Mouse (Mus musculus) urinary bladder, adult 18-20 months (tissue): ENCODE results near the gene Rgs12.

Experiments
- DNase-seq, 2 experiments: peaks; one replicate each; pipeline ENCODE4 v3.0.0; 2022; ENCODE audit warnings: low spot score in 2 of 2, mixed read lengths in 2 of 2

Gene Rgs12

DNA sequence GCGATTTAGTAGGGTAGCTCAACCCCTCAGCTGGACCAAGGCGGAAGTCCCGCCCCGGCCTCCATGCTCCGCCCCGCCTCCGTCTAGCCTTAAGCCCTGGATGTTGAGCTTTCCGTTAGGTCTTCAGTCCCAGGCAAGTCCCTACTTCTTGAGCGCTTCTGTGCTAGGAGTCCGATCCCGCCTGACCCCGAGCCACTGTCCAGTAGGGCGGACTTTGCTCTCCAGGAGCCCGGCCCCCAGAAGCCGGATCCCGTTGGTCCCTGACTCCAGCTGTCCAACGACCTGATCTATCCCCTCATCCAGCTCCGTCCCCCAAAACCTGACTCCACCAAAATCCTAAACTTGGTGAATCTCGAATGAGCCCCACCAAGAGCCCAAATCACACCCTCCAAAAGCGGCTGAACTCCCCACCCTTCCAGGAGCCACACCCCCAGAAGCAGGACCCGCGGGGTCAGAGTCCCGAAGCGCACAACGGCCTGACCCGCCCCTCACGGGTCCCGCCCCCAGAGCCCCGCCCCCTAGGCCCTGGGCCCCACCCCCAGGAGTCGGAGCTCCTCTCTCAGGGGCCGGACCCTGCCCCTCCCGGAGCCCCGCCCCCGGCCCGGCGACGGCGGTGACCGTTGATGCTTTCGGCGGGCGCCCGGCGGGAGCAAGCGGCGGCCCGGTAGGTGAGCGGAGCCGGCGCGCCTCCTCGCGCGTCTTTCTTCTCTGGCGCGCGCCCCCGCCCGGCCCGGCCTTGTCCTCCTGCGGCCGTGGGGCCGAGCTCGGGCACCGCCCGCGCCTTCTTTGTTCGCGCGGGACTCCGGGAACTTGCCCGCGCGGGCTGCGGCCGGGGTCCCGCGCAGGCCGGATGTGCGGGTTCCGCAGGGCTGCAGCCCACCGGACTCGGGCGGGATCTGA lies at the start of gene Rgs12:
Gene Rgs12, plus strand, starts transcription at position 585 of the 900 bp plus-strand sequence.
- DNase-seq, result peak; percentile 76 to 79

DNA sequence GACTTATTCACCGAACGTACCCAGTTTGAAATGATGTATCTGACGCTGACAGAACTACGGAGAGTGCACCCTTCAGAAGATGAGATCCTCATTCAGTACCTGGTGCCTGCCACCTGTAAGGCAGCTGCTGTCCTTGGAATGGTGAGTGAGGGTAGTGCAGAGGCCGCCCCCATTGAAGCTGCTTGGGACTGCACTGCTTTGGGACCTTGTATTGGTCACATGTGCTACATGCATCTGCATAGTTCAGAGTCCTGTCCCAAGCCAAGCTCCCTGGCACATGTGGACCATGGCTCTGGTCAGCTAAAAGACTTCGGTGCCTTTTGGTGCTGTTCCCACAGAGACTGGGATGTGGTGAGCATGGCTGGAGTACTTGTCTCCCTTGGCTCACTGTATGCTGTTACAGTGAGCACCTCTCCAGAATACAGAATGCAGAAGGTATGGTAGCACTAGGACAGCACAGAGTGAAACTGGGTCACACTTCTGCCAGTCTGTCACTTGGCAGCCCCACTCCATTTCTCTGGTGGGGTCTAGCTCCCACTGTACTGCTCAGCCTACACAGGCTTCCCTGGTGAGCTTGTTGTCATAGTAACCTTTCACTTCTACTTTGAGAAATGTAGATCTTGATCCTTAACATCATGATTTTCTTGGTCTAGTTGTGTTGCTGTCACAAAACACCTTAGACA lies 49.3 kb upstream of the Rgs12 start:
- no peak for DNase-seq

DNA sequence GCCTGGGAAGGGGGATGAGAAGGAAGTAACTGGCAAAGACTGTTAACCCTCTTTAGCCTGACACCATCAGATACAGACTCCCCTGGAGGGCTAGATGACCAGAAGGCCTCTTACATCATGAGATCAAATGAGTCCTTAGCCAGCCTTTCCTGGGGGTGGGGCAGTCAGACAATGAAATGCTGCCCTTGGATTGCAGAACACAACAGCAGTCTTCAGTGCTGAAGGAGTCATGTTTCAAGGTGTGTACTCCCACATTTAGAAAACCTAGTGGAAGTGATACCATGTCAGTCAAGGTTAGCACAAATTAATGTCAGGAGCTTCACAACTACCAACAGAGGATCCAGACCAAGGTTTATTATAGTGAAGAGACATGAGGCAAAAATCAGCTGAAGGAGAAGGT lies 46.9 kb upstream of the Rgs12 start:
- no peak for DNase-seq

DNA sequence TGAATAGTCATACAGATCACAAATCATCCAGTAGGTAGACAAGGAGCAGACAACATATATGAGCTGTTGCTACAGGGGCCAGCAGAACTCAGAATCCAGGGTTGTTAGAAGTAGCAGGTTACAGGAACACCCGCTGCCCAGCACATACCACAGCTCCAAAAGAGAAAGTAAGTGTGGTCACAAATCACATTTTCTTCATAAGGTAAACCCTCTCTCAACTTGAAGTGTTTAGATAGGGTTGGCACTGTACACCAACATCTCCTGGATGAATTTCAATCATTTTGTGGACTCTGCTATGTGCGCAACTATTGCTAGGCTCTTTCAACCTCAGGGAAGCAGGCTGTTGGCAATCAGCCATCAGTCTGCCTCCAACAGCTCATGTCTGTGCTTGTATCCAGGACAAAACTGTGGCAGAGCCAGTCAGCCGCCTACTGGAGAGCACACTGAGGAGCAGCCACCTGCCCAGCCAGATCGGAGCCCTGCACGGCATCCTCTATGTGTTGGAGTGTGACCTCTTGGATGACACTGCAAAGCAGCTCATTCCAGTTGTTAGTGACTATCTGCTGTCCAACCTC lies 46.3 kb upstream of the Rgs12 start:
- DNase-seq, result peak; percentile 35 to 68

DNA sequence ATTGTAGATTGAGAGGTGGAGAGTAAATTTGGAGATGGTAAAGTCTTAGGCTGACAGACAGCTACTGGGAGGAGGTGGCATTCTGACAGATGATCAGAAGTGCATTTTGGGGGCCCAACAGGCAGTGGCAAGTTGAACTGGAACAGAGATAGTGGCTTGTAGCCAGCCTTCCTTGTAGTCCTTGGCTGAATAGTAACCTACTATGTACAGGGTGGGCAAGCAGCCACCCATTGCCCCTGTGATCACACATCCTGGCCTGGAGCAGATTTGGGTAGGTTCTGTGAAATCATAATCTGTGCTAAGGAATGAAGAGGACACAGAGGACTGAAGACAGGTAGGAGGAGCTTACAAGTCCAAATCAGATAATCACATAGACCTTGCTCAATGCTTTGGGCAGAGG lies 44.8 kb upstream of the Rgs12 start:
- no peak for DNase-seq

DNA sequence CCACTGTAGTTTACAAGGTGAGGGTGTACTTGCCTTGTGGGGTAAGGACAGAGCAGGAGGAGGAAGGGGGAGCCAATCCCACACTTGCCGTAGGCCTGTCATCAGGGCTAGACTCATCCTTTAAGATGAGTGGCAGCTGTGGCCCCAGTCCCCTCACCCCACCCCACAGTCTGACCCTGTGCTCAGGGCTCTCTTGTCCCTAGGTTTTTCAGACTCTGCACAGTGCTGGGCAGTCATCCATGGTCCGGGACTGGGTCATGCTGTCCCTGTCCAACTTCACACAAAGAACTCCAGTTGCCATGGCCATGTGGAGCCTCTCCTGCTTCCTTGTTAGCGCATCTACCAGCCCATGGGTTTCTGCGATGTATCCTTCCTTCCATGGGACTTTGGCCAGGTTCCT lies 42.0 kb upstream of the Rgs12 start:
- DNase-seq, result no peak

DNA sequence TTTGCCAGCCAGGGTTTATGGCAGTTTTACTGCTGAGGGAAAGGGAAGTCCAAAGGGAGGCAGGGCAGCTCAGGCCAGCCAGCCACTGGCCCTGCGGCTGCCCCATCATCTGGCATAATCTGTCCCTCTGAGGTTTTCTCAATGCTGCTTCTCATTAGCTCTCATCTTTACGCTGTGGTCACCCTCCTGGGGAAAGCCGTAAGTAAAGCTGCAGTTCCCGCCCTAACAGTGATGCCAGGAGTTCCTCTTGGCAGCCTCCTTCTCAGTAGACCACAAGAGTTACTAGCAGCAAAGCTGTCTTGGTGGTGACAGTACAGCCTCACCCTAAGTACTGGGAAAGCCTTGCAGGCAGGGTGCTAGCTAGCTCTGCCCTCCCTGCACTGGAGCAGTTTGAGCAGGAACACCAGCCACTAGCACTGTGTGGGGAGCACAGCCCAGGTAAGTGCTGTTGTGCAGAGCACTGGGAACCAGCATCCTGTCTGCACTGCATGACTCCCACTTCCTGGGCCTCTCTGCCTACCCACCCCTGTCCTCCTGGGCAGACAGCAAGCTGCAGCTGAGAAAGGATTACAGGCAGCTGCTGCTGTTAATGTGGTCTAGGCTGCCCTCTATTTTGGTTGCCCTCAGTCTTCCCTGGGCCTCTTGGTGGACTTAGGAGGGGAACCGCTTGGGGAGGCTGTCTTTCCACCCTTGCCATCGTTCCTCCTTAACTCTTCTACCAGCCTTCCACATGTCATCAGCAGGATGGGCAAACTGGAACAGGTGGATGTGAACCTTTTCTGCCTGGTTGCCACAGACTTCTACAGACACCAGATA lies 41.1 kb upstream of the Rgs12 start, which contains the start of gene Msantd1:
Gene Msantd1, plus strand, starts transcription at position 103 of the 816 bp plus-strand sequence.
- DNase-seq, result peak in 1 of 2 experiments; percentile 13

DNA sequence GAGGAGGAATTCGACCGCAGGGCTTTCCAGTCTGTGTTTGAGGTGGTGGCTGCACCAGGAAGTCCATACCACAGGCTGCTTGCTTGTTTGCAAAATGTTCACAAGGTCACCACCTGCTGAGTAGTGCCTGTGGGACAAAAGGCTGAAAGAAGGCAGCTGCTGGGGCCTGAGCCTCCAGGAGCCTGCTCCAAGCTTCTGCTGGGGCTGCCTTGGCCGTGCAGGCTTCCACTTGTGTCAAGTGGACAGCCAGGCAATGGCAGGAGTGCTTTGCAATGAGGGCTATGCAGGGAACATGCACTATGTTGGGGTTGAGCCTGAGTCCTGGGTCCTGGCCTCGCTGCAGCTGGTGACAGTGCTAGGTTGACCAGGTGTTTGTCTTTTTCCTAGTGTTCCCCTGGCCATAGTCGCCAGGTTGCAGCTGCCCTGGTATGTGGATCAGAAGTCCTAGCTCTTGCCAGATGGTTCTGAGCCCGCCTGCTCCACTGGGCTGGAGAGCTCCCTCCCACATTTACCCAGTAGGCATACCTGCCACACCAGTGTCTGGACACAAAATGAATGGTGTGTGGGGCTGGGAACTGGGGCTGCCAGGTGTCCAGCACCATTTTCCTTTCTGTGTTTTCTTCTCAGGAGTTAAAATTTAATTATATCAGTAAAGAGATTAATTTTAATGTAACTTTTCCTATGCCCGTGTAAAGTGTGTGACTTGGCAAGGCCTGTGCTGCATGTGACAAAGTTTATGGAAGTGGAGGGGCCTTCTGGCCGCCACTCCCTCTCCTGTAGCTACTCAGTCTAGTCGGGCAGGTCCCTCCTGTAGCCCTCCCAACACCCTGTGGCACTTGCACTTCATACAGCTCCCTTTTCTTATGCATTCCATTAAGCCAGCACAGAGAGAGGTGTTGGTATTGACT lies 40.3 kb upstream of the Rgs12 start:
- DNase-seq, result peak; percentile 18 to 39

DNA sequence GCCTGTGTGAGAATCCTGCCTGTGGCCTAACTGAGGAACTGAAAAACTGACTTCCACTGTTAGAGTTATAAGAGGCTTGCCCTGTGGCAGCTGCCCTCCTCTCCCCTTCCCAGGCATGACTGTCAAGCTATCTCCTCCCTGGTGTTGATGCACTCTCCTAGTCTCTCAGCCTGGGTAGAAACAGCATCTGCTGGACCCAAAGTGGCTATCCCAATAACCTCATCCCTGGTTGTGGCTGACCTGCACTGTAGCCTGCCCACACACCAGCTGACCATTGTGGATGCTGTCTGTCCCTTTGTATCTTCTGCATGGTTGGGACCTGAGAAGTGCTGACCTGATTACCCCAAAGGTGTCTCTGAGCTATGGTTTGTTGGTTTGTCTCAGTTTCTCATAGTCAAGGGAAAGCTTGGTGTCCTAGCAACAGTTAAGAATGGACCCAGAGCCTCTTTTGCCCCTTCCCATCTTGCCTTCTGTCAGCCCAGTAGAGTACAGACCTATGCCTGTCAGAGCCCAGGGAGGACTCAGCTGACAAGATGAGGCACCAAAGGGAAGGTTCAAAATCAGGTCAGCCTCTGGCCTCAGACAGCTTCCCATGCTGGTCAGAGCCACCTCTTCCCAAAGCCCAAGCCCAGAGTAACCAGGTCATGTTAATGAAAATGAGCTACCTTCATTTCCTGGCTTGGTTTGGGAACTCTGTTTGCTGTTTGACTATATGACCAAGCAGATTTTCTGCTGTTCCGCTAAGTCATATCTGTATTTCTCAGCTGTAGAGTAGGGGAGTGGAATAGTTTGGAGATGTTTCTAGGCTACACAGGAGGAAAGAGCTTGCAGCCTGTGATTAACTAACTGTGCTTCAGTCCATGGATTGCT lies 39.4 kb upstream of the Rgs12 start:
- no peak for DNase-seq

DNA sequence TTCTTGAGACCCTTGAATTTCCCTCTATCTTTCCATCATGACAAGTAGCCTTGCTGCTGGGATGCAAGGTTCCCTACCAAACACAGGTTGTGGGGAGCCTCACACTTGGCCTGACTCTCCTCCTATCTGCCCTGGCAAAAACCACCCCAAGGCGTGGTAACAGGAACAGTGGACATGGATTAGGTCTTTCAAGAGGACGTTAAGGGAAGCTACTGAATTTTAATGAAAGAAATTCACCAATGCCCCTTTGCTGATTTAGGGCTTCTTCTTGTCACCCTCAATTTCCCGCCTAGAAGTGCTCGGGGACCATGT lies 38.8 kb upstream of the Rgs12 start:
- DNase-seq, result no peak

DNA sequence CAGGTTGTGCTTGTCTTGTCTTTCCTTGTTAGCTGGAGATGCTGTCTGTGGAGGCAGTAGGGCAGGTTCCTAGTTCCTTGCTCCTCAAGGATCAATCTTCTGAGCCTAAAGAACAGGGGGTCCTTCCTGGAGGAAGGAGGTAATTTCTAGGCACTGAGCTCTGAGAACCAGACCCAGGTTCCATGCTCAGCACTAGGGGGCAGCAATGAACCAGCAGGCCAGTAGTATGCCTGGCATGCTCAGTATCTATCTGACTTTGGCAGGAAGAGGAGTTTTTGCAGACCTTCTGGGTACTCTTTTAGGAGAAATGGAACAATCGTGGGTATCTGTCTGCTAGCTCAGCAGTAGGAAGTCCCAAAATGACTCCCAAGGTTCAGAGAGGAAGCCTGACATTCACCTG lies 33.4 kb upstream of the Rgs12 start:
- DNase-seq, result peak; percentile 40 to 49

DNA sequence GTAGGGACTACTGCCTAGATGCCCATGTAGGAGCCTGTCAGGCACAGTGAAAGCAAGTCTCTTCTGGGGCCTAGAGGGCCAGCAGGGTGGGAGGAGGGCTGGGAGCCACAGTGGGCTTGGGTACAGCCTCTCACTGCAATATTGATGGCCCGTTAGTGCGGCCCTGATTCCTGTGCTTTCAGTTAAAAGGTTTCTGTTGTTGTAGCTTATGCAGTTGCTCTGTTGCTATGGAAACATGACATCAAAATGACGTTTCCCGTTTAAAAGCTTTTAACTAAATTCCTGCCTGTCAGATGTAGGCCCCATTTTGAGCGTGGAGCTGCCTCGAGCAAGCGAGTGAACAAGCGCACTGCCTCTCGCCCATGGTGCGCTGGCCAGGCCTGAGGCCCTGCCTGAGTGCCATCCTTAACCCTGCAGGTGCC lies 32.0 kb upstream of the Rgs12 start:
- no peak for DNase-seq

DNA sequence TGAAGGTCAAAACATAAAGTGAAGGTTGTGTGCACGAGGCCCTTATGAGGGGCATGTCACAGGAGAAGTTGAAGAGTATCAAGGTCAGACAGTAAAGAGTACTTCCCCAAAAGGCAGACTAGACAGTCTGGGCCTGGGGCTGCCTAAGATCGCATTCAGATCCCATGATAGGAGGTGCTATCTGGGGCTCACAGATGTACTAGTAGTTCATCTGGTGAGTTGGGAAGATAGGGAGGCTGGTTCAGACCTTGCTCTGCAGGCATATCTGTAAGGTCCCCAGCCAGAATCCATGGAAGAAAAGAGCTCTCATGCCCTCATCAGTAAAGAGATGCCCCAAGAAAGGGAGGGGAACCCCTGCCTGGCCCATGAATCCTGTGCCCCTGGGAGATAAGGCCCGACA lies 30.5 kb upstream of the Rgs12 start:
- DNase-seq, result no peak

DNA sequence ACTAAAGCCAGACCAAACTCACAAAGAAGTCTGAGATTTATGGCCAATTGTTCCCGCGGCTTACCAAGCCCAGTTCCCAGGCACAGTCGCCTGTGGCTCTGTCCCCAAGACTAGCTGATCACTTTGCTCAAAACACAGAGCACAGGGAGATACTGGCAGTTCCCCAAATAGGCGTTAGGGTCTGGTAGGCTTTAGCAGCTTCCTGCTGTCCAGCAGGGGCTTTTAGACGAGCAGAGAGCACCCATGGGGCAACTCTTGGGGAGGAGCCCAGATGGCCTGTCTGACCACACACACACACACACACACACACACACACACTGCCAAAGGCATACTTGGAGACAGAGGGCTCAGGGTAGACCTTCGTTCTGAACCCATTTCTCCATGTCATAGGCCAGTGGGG lies 26.7 kb upstream of the Rgs12 start:
- no peak for DNase-seq

DNA sequence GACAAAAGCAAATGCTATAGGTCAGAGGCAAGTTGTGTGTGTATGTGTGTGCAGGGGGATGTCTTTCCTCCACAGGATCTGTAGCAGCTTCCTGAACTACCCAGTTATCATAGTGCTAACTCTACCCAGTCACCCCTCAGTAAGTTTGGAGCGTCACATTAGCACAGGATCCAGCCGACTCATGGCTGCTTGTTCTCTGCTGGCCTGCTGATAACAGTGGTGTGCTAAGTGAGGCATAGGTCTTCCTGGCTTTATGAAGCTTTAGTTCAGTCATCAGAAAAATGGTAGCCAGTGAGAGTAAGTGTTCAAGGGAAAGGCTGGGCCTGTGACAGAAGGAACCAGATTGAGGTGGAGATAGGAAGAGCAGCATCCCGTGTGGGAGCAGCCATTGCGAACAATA lies 25.3 kb upstream of the Rgs12 start:
- no peak for DNase-seq

DNA sequence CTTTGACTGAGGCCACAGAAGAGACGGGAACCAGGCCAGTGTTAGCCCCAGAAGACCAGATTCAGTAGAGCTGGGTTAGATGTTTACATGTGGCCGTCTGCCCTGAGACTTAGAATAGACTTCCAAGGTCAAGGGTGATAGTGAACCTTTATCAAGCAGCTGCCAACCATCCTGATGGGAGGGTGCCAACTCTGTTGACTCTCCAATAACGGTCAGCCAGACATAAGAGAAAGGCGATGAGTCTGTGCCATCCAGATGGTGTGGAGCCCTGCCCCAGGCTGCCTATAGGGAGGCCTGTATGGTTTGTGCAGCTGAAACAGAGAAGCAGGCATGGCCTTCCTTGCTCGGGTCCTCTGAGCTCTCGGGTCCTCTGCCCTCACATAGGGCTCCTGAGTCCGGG lies 24.7 kb upstream of the Rgs12 start:
- no peak for DNase-seq

DNA sequence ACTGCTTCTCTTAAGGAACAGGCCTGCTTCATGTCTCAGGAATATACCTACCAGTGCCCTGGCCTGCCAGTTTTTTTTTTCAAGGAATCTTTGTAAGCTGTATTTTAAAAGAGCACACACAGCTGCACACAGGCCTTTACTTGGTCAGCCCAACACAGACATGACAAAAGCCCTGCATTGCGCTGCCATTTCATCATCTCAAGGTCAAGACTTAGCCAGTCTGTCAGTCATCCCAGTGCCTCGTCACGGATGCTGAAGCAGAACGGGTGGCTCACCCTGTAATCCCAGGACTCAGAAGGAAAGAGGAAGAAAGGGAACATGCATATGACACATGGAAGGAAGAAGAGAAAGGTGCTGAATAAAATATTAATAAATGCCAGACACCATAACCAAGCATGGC lies 21.6 kb upstream of the Rgs12 start:
- no peak for DNase-seq

DNA sequence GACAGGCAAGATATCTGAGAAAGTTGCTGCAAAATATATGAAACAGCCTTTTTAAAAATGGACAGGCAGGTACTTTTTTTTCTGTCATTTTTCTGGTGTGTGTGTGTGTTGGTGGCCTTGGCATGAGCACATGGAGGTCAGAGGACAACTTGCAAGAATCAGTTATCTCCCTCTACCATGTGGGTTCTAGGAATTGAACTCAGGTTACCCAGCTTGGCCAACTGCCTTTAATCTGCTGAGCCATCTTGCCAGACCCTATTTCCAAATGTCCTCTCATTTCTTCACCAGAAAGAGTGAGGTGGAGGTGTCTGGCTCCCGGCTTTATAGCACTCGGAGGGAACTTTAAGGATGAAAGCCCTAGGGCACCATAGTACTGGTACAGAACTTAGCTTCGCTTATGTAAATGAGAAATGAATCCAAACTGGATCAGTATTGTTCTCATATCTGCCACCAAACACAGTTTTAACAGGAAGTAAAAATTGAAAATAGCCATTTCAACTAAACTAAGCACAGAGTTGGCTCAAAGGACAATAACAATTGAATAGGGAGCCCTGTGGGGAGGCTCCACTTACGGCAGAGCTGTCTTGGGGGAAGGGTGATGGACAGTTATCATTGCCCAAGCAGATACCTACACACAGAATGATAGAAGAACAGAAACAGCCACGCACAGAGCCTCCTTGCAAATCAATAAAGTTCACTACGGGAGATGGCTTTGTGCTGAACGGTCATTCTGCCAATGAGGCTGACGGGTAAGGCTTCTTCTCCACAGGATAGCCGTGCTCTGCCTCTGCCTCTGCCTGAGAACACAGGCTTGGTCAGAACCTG lies 18.9 kb upstream of the Rgs12 start:
- DNase-seq, result no peak

DNA sequence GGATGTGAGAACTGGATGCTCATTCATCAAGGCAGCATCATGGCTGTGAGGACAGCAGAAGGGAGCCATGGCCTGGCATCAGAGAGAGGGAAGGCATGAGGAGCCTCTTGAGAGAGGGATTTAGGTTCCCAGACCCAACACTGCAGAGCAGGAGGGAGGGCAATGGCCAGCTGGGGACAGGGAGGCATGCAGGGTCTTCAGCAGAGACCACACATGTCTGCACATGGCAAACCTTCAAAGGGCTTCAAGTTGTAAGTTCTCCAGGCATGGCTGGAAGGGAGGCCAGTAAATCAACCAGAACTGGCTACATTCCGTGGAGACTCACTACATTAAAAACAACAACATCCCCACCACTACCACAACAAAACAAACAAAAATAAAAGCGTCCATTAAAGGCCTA lies 18.2 kb upstream of the Rgs12 start:
- DNase-seq, result no peak
